Mouse (Mus musculus) inflammation-experienced regulatory T-cells, adult 6 months (primary cell): ENCODE measurements around the gene Katnbl1. TPM values are rescaled to one million over a fixed set of nuclear protein-coding genes. Genes with fewer than 3 reads are reported as not detected.
"Not testable (repeated sequence)": the region's sequence is repeated elsewhere in the genome, so short reads cannot be mapped to it uniquely, and the experiment has no call there.

Experiments used
- ATAC-seq: one replicate; pipeline ENCODE4 v1.8.0; 2017
- polyA plus RNA-seq, 3 experiments: library from polyadenylated mRNA; unstranded; fragments of 100-300 nt; shearing (Covaris generic); gene quantifications; one replicate each; pipeline ENCODE4 v1.2.1; 2017

The Katnbl1 gene
- polyA plus RNA-seq, 3 experiments from 2014 or later: 22.9 to 30.5 (median 23.0) TPM

DNA sequence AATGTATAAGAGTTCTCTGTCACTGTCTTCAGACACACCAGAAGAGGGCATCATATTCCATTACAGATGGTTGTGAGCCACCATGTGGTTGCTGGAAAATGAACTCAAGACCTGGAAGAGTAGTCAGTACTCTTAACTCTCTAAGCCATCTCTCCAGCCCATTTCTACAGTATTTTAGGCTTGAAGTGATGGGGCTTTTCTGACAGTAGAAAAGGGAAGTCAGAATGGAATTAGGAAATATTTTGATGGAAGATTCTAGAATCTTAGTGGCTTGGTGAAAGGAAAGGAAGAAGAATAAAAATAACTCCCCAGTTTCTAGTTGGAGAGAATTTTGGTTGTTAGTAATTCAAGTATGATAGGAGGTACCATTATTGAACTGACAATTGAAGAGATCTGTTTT lies 14.9 kb downstream of the Katnbl1 start:
- ATAC-seq: no peak

DNA sequence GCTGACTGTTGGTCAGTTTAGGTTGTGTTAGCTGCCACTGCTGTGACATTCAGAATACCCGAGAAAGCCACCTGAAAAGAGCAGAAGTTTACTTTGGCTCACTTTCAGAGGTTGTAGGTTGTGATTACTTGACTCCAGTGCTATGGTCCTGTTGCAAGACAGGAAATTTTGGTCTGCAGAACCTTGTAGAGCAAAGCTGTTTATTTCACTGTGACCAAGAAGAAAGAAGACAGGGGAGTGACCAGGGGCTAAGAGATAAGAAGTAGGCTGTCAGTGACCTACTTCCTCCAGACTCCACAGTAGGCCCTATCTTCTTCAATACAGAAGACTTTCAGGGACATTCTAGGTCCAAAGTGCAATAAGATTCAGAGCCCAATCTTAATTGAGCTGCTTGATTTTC lies 17.6 kb downstream of the Katnbl1 start:
- ATAC-seq: no peak

- no peak for ATAC-seq
These were observed 28.0 kb downstream of the Katnbl1 start for GRCm38 (mm10) chr2:112407030-112407429.

- no peak for ATAC-seq
These were observed 46.3 kb downstream of the Katnbl1 start for GRCm38 (mm10) chr2:112425308-112425707.

- ATAC-seq: not testable (repeated sequence)
These were observed 49.5 kb downstream of the Katnbl1 start for GRCm38 (mm10) chr2:112428534-112428933.

GRCm38 (mm10) chr2:112429665-112430064 lies 50.7 kb downstream of the Katnbl1 start:
- no peak for ATAC-seq

DNA sequence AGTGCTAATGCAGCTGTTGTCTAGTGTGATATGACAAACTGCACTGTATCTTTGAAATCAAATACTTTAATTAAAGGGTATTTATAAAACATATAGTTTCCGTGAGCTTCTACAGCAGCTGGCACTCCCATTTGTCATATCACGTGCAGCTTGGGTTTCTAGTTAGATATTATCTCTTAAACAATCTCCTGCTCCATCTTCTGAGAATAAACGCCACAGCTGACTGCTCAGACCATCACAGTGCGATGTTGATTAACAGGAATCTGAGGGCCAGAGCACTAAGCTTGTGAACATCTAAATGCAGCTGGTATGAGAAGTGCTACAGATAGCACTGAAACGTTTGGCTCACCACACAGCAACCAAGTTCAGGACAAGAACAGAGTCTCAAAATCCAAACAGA lies 51.4 kb downstream of the Katnbl1 start:
- no peak for ATAC-seq

GRCm38 (mm10) chr2:112432523-112432922 lies 53.5 kb downstream of the Katnbl1 start:
- ATAC-seq: no peak

DNA sequence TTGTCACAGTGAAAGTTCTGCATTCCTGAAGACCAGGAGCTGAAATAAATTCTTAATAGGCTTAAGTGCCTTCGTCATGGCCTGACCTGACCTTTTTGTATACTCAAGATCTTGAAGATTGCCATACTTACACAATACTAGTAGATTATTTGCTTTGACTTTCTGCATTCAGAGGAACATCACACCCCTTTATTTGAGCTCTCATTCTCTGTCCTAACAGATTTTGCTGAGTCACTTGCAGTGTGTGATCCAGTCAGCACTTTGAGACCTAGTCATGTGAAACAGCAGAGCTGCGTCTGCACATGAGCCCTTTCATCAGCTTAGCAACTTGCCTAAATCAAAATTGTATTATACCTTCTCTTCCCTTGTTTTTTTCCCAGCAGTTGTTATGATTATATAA lies 54.3 kb downstream of the Katnbl1 start:
- ATAC-seq: no peak

- ATAC-seq: no peak
These were observed 57.3 kb downstream of the Katnbl1 start for GRCm38 (mm10) chr2:112436292-112436691.

GRCm38 (mm10) chr2:112437589-112437988 lies 58.6 kb downstream of the Katnbl1 start:
- ATAC-seq: no peak

GRCm38 (mm10) chr2:112443491-112443890 lies 64.5 kb downstream of the Katnbl1 start:
- ATAC-seq: no peak

DNA sequence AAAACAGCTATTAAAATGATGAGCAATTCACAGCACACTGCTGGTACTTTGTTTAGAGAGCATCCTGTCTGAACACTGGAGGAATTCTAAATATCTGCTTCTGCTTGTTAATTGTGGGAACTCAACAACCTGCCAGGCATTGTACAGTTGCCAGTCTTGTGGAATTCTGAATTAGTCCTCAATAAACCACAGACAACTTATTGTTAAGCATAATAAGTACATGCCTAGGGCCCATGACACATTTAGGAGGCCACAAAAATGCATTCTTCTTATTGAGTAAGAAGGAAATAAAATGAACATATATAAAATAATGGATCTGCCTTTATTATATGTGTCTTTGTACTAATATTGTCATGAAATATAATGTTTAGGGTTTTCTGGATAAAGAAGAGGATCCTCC lies 66.5 kb downstream of the Katnbl1 start:
- no peak for ATAC-seq

DNA sequence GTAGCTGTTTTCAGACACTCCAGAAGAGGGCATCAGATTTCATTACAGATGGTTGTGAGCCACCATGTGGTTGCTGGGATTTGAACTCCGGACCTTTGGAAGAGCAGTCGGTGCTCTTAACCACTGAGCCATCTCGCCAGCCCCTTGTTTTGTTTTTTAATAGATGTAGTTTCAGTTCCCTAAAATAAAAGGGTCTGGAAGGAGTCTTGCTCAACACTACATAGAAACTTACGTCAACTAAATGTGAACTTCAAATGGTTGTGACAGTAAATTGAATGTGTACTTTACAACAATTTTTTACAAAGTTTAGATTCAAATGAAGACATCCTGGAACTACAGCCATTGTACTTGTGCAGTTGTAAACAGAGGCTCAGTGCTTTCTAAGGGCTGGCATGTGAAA lies 69.0 kb downstream of the Katnbl1 start:
- ATAC-seq: not testable (repeated sequence)

GRCm38 (mm10) chr2:112448510-112449059 lies 69.6 kb downstream of the Katnbl1 start:
- ATAC-seq: no peak

- ATAC-seq: peak; percentile 64
These were observed 70.7 kb downstream of the Katnbl1 start for GRCm38 (mm10) chr2:112449597-112450296.

- not testable (repeated sequence) for ATAC-seq
These were observed 73.5 kb downstream of the Katnbl1 start for GRCm38 (mm10) chr2:112452513-112452912.

- ATAC-seq: no peak
These were observed 75.3 kb downstream of the Katnbl1 start for GRCm38 (mm10) chr2:112454125-112454861.

DNA sequence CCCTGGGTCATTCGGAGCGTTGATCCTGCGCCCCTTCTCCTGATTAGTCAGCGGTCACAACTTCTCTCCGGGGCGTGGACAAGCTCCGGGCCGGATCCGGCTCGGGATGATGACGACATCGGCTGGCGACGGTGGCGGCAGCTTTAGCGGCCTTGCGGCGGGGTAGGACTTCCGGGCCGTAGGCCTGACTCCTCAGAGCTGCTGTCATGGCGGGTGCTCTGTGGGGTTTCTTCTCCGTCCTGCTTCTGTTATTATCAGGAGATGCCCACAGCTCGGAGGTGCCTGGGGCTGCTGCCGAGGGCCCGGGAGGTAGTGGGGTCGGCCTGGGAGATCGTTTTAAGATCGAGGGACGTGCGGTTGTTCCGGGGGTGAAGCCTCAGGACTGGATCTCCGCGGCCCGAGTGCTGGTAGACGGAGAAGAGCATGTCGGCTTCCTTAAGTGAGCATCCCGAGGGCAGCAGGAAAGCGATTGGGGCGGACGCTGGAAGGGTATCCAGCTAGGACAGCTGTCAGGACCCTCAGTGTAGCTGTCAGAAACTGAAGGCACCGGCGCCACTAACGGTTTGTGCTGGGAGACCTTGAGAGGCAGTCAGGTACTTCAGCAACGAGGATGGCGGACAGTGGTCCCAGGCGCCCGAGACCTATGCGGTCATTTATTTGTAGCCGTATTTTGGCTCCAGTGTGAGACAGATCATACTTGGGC lies 76.0 kb downstream of the Katnbl1 start, which contains the start of gene Emc7:
Gene Emc7 (plus strand): TSS at position 136 of the 703 bp plus-strand sequence.
- peak; percentile 96 for ATAC-seq

- no peak for ATAC-seq
These were observed 81.5 kb downstream of the Katnbl1 start for GRCm38 (mm10) chr2:112460557-112460956.
